Mouse (Mus musculus): ENCODE measurements around the gene Cyb5d1. TPM values are rescaled to one million over a fixed set of nuclear protein-coding genes. Genes with fewer than 3 reads are reported as not detected.
A peak's percentile ranks its signal among the peaks of the same experiment; 100 is the strongest.
"Not testable (repeated sequence)": the region's sequence is repeated elsewhere in the genome, so short reads cannot be mapped to it uniquely, and the experiment has no call there.

The Cyb5d1 gene
- polyA plus RNA-seq, 1 experiment: 18.9 TPM

DNA sequence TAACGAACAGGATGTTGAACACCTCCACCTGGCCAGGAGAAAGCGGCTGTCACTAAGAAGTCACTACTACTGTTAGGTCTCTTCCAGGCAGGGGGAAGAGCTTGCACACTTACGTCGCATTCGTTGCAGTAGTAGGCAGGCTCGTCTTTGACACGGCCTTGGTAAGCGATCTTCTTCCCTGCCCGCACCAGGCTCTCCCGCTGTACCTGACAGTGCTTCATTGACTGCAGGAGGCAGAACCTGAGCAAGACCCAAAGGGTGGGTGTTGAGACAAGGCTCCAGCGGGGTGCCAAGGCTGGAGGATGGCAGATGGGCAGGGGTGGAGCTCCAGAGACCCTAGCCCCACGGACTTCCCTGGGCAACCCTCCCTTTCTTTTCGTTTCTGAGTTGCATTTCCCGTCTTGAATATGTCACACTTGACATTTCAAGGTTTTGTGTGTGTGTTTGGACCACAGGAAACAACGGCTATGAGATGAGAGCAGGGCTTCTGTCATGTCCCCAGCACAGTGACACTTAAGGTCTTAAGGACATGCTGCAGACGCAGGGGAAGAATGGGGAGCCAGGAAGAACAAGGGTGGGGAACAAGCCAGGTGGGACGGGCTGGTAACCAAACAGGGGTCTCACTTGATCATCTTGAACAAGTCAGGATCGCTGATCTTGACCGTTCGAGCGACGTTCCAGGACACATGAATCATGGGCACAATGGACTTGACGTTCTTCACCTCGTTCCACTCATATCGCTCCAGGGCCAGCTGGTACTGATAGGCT is 4.8 kb upstream of the Cyb5d1 start:
- H3K27ac ChIP-seq (replicated peaks; ENCODE audit: low read depth, low read length): no peak overlapping the region
- no peaks in the 10 kb centered on the region; the same call in 1 of the 2 replicates for H3K4me1 ChIP-seq (ENCODE audit: control insufficient read depth, insufficient read depth, insufficient read length, low read length)
- H3K4me3 ChIP-seq (ENCODE audit: insufficient read depth, low read depth, low read length): peak overlapping the region; percentile 40

DNA sequence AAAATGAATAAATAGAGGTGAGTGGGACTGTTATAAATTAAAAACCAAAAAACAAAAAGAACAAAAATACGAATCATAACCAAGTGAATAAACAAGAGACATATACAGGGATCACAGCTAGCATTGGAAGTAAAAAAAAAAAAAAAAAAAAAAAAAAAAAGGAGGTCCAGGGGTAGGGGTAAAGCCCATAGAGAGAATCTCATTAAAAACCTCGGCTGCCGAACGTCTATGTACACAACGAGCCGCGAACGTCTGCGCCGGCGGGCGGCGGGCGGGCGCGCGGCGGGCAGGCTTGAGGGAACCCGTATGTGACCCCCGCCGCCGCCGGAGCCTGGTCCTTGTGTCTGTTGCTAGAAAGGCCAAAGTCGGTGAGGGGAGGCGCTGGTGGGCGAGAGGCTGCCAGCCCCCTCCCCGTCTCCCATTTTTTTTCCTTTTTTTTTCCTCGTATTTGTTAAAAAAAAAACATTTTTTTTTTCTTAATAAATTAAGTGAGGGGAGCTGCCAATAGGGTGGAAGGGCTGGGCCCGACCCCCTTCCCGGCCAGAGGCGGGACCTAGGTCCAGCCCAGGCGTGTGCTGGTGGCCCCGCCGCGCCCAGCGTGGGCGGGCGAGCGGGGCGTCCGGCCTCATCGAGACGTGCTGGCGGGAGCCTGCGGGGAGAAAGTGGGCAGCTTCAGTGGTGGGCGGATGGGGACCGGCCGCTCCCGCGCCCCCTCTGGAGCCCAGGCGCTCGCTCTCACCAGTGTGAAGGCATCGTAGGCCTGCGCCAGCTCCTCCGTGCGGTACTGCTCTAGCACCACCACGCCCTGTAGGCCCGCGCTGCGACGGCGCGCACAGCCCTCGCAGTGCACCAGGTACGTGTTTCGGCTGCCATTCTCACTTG is 4.0 kb upstream of the Cyb5d1 start:
- H3K4me1 ChIP-seq (ENCODE audit: control insufficient read depth, insufficient read depth, insufficient read length, low read length): no peaks in the 10 kb centered on the region; the same call in 1 of the 2 replicates
- peak overlapping the region; percentile 49 for H3K4me3 ChIP-seq (ENCODE audit: insufficient read depth, low read depth, low read length)
- peak overlapping the region; percentile 23; the same call in 1 of the 2 replicates for H3K27ac ChIP-seq (replicated peaks; ENCODE audit: low read depth, low read length)

DNA sequence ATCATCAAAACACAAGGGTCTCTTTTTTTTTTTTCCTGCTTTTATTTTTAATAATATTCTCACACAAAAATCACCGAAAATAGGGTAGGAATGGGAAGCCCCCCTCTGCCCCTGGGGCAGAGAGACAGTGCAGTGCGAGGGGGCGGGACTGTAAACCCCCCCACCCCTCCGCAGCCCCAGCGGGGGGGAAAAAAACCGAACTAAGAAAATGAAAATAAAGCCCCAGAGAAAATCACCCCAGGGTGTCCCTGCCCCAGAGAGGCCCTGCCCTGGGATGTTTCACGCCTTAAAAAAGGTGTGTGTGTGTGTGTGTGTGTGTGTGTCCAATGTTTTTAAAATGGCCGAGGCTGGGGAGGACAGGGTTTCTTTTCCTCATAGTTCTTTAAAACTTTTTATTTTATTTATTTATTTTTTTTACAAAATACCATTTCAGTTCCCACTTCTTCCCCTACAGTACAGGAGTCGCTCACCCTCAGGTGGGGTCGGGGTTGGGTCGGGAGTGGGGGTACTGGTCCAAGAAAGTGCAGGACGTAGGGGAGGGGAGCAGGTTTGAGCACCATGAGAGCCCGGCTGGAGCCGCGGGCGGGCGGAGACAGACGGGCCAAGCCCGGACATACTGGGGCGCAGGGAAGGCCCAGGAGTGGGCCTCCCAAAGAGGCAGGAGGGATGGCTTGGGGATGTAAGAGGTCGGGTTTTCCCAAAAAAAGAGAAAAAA is 3.2 kb upstream of the Cyb5d1 start:
- no peaks in the 10 kb centered on the region; the same call in 1 of the 2 replicates for H3K4me1 ChIP-seq (ENCODE audit: control insufficient read depth, insufficient read depth, insufficient read length, low read length)
- peak overlapping the region; percentile 55 for H3K27ac ChIP-seq (replicated peaks; ENCODE audit: low read depth, low read length)
- H3K4me3 ChIP-seq (ENCODE audit: insufficient read depth, low read depth, low read length): peak overlapping the region; percentile 85

DNA sequence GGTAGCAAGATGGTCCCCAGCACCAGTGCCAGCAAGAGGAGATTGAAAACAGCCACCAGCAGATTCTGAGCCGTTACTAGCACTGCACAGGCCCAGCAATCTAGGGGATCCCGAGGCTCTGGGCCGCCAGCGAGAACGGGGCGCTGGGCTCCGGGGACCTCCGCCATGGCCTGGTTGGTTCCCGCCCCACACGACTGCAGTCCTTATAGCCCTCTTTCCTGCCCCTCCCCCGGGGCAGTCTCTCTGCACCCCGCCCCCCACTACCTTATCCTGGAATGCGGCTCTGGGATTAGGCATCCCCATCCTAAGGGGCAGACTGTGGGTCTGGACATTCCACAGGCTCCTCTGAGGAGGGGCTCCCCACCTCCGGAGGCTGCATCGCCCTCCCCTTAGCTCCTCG is 2.6 kb upstream of the Cyb5d1 start, which contains the start of gene Tmem88:
Gene Tmem88 (minus strand): TSS at position 176 of the 400 bp plus-strand sequence.
- H3K4me1 ChIP-seq (ENCODE audit: control insufficient read depth, insufficient read depth, insufficient read length, low read length): no peaks in the 10 kb centered on the region; the same call in 1 of the 2 replicates
- H3K27ac ChIP-seq (replicated peaks; ENCODE audit: low read depth, low read length): peak within 1 kb of the TSS; percentile 99
- peak within 1 kb of the TSS; percentile 85 for H3K4me3 ChIP-seq (ENCODE audit: insufficient read depth, low read depth, low read length)

DNA sequence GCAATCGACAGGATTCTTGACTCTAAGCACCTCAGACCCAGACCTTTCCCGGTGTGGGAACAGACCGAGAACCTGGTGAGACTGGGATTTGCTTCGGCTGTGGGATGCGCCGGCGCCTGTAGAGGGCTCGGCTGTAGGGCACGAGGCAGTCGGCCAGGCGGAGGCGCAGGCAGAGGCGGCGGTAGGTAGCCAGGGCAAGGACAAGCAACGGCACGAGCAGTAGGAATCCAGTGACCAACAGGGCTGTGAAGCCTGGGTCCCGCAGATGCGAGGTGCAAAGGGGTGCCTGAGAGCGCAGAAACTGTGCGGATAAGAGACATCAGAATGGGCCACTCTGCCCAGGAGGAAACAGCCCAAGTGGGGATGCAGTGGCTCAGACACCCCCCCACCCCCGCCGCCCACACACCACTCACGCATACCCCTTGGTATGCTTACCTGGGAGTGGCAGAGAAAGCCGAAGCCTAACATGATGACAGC is 2.2 kb upstream of the Cyb5d1 start:
- peak overlapping the region; percentile 99 for H3K27ac ChIP-seq (replicated peaks; ENCODE audit: low read depth, low read length)
- peak overlapping the region; percentile 85 for H3K4me3 ChIP-seq (ENCODE audit: insufficient read depth, low read depth, low read length)
- H3K4me1 ChIP-seq (ENCODE audit: control insufficient read depth, insufficient read depth, insufficient read length, low read length): no peaks in the 10 kb centered on the region; the same call in 1 of the 2 replicates

DNA sequence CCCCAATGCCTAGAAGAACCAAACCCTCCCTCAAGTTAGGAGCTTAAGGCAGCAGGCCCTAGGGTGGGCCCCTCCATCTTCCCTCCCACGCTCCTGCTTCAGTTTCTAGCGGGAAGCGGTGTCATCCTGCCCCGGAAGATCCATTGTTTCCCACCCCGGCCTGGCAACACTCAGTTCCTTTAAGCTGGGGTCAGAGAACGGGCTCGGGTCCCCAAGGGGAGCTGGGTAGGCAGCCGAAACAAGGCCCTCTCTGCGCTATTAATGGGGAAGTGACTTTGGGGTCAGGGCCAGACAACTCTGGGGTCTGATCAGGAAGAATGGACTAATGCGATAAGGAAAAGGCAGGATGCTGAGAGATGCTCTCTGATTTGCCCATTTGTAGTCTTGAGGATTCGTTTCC is 1.3 kb upstream of the Cyb5d1 start:
- Histone ChIP-seq H3K4me3 (ENCODE audit: insufficient read depth, low read depth, low read length) (peak overlapping the region; percentile 85), H3K4me1 (ENCODE audit: control insufficient read depth, insufficient read depth, insufficient read length, low read length) (no peaks in the 10 kb centered on the region; the same call in 1 of the 2 replicates), H3K27ac (replicated peaks; ENCODE audit: low read depth, low read length) (peak overlapping the region; percentile 99)

DNA sequence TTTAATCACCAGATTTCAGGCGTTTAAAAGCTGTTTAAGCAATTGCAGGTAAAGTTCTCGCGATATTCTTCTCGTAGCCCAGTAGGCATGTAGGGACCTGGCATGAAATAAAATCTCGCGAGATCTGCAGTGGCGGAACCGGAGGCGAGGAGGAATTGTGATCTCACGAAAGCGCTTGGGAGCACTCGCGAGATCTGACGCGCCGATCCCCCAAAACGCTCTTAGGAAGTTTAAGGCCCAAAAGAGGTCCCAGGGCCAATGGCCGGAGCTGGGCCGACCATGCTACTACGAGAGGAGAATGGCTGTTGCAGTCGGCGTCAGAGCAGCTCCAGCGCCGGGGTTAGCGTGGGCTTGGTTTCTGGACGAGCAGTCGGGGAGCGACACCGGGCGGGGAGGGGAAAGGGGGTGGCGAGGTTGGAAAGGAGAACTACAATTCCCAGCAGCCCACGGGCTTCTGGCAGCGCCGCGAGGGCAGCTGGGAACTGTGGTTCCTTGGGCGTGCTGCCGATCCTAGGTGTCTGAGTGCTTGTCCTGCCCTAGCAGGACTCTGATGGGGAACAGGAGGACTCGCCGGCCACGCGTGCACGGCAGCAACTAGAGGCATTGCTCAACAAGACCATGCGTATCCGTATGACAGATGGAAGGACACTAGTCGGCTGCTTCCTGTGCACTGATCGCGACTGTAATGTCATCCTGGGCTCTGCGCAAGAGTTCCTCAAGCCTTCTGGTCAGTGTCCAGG is 373 bp upstream of the Cyb5d1 start:
- peak overlapping the region; percentile 99 for H3K27ac ChIP-seq (replicated peaks; ENCODE audit: low read depth, low read length)
- no peaks in the 10 kb centered on the region for H3K4me1 ChIP-seq (ENCODE audit: control insufficient read depth, insufficient read depth, insufficient read length, low read length)
- peak overlapping the region; percentile 85 for H3K4me3 ChIP-seq (ENCODE audit: insufficient read depth, low read depth, low read length)

DNA sequence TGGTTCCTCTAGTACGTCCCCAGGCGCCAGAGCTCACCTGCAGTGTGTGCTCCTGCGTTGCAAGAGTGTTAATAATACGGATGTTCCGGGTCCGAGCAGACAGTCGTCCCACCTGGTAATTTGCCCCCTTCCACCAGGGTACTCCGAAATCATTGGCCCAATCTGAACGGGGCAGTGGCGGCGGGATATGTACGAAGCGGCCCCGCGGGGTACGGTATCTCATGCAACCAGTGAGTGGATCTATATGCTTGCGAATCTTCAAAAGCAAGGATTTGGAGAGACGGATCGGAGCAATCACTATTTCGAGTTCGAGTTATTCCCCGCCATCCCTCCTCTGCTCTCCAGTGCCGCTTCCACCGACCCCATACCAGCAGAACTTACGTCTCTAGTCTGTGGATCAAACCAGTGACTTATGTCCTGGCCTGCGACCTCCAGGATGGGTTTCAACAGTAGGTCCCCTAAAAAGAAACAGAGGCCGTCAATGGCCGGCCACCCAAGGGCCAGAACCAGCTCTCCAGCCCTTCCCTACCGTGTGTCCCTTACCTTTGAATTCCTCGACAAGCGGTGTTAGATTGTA is 752 bp downstream of the Cyb5d1 start:
- not testable (repeated sequence) for H3K4me1 ChIP-seq (ENCODE audit: control insufficient read depth, insufficient read depth, insufficient read length, low read length)
- peak overlapping the region; percentile 72 for H3K27ac ChIP-seq (replicated peaks; ENCODE audit: low read depth, low read length)
- peak overlapping the region; percentile 85 for H3K4me3 ChIP-seq (ENCODE audit: insufficient read depth, low read depth, low read length)

DNA sequence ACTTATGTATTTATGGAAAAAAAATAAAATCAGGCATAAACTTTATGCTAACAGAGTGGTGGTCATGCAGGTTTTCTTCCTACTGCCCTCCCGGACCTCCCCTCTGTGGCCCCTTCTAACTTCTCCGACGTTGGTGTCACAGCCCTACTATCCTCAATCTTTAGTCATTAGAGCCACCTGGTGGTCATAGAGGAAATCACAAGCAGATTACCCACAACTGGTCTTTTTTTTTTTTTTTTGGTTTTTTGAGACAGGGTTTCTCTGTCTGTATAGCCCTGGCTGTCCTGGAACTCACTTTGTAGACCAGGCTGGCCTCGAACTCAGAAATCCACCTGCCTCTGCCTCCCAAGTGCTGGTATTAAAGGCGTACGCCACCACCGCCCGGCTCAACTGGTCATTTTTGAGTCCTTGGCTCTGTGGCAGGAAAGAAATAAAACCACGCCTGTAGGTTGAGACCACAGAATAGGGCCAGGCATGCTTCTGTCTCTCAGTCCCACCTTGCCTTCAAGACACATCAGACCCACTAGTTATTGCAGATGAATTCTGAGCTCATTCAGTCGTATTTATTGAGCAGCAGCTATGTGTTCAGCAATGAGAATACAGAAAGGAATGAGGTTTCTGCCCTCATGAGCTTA is 4.9 kb downstream of the Cyb5d1 start:
- Histone ChIP-seq H3K4me1 (ENCODE audit: control insufficient read depth, insufficient read depth, insufficient read length, low read length) (no peaks in the 10 kb centered on the region), H3K27ac (replicated peaks; ENCODE audit: low read depth, low read length) (no peak overlapping the region), H3K4me3 (ENCODE audit: insufficient read depth, low read depth, low read length) (no peak overlapping the region)

DNA sequence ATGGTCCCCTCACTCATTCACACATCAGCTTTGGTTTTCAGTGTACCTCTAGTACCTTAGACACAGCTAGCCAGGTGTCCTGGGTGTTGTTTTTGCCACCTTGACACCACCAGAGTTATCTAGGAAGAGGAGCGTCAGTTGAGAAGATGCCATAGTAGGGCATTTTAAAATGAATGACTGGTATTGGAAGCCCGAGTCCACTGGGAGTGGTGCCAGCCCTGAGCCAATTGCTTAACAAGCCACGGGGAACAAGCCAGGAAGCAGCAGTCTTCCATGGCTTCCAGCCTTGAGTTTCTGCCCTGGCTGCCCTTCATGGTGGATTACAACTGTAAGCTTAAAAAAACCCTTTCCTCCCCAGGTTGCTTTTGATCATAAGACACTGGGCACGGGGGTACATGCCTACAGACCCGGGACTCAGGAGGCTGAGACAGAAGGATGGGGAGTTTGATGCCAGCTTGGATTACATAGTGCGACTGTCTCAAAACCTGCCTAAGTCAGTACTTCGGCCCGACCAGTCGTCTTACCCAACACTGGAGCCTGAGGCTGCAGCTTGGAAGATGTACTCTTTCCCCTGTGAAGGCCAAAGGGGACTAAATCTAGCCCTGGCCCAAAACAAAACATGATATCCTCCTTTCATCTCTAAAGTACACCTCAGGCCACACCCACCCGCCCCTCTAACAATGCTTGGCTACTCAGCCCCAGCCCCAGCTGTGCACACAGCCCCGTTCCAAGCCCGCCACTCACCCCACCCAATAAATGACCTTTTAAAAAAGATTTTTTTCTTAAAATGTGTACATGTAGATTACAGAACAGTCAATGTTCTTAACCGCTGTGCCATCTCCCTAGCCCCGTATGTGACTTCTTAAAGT is 5.7 kb downstream of the Cyb5d1 start:
- H3K4me1 ChIP-seq (ENCODE audit: control insufficient read depth, insufficient read depth, insufficient read length, low read length): no peaks in the 10 kb centered on the region
- peak overlapping the region; percentile 21; the same call in 1 of the 2 replicates for H3K4me3 ChIP-seq (ENCODE audit: insufficient read depth, low read depth, low read length)
- peak overlapping the region; percentile 82 for H3K27ac ChIP-seq (replicated peaks; ENCODE audit: low read depth, low read length)

DNA sequence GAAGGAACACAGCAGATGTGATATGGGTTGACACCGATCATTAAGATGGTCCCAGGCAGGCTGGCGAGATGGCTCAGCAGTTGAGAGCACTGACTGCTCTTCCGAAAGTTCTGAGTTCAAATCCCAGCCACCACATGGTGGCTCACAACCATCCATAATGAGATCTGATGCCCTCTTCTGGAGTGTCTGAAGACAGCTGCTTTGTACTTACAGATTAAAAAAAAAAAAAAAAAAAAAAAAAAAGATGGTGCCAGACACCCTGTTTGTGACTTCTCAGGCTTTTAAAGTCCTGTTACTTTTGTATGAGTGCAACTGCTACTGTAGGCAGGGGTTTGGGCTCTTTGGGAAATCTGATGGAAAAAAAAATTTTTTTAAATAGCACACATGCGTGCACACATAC is 6.8 kb downstream of the Cyb5d1 start:
- Histone ChIP-seq H3K4me1 (ENCODE audit: control insufficient read depth, insufficient read depth, insufficient read length, low read length) (no peaks in the 10 kb centered on the region), H3K4me3 (ENCODE audit: insufficient read depth, low read depth, low read length) (no peak overlapping the region), H3K27ac (replicated peaks; ENCODE audit: low read depth, low read length) (no peak overlapping the region)

DNA sequence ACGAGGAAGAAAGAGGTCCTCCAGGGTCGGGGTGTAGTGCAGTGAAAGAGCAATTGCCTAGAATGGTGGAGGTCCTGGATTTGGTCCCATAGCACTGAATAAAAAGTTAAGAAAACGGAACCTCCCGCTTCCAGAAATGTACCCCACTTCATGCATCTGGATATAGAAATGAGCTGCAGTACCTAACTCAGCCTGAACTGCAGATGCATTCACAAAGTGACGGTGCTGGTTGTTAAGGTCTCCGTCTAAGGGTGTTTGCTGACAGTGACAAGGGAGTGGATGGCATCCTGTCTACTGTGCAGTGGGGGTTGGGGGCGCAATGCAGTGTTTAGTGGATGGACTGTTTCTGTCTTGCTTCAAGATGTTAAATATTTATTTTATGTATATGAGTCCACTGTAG is 8.7 kb downstream of the Cyb5d1 start:
- Histone ChIP-seq H3K4me1 (ENCODE audit: control insufficient read depth, insufficient read depth, insufficient read length, low read length) (no peaks in the 10 kb centered on the region), H3K27ac (replicated peaks; ENCODE audit: low read depth, low read length) (no peak overlapping the region), H3K4me3 (ENCODE audit: insufficient read depth, low read depth, low read length) (no peak overlapping the region)

DNA sequence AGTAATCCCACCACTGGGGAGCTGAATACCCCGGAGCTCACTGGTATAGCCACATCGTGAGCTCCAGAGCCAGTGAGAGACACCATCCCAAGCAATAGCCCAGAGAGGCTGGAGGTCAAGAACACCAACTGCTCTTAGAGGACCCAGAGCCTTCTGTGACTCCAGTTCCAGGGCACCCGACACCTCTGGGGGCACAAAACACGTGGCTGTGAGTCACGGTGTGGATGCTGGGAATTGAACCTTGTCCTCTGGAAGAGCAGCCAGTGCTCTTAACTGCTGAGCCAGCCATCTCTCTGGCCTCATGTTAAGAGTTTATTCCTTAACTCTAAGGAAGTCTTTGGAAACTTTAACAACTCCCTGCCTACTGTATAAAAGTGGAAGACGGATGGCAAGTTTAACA is 10.5 kb downstream of the Cyb5d1 start:
- no peak overlapping the region for H3K4me3 ChIP-seq (ENCODE audit: insufficient read depth, low read depth, low read length)
- H3K4me1 ChIP-seq (ENCODE audit: control insufficient read depth, insufficient read depth, insufficient read length, low read length): no peaks in the 10 kb centered on the region
- no peak overlapping the region for H3K27ac ChIP-seq (replicated peaks; ENCODE audit: low read depth, low read length)
